Mouse (Mus musculus): ENCODE data around the gene Dennd5b. TPM values are rescaled to one million over a fixed set of nuclear protein-coding genes. Genes with fewer than 3 reads are reported as not detected.

Dennd5b gene
- total and polyA plus RNA-seq, 2 experiments from 2014 or later = 11.9 to 42.4 TPM

DNA sequence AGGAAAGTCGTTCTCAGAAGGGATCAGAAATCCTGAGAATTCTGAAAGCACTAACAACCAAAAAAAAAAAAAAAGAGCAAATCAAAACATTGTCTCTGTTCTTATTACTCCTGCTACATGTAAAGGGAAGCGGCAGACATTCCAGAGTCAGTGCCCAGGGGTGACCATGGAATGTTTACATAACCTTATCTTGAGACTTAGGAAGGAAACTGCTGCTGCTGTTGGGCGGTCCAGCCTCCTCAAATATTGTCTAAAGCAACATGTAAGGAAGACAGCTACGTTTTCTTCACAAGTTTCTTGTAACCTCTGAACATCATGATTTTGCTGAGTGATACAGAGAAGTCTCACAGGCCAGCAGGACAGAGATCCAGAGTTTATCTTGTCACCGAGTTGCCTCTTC lies 8.0 kb downstream of the Dennd5b start:
- no peak overlapping the region for H3K27ac ChIP-seq
- DNase-seq (ENCODE audit: low spot score) (no peak), ATAC-seq (no peak)
- H3K4me2 ChIP-seq (ENCODE audit: low read depth, low read length) = no peak overlapping the region
- H3K4me3 ChIP-seq (ENCODE audit: low read length) = no peak overlapping the region
- no peaks in the 10 kb centered on the region for H3K9me3 ChIP-seq (ENCODE audit: low read length)
- no peaks in the 10 kb centered on the region for H3K4me1 ChIP-seq (ENCODE audit: insufficient read depth, low read length)
- no peak overlapping the region for H3K9ac ChIP-seq (replicated peaks; ENCODE audit: low read length)
- H3K27me3 ChIP-seq (ENCODE audit: insufficient read depth, low read length) = no peaks in the 10 kb centered on the region
- WGBS = 73% methylated on average over 5 of the region's 5 CpGs
- TF ChIP-seq CTCF (IDR thresholded peaks at IDR 0.05; ENCODE audit: low read depth) = no peak
- no peaks in the 10 kb centered on the region for H3K36me3 ChIP-seq (ENCODE audit: insufficient read depth, low read length)

GRCm38 (mm10) chr6:149092406-149092805 lies 9.1 kb downstream of the Dennd5b start:
- H3K27me3 ChIP-seq (ENCODE audit: insufficient read depth, low read length) = no peaks in the 10 kb centered on the region
- no peak for TF ChIP-seq CTCF (IDR thresholded peaks at IDR 0.05; ENCODE audit: low read depth)
- no peaks in the 10 kb centered on the region for H3K36me3 ChIP-seq (ENCODE audit: insufficient read depth, low read length)
- H3K27ac ChIP-seq = no peak overlapping the region
- H3K4me3 ChIP-seq (ENCODE audit: low read length) = no peak overlapping the region
- H3K9me3 ChIP-seq (ENCODE audit: low read length) = no peaks in the 10 kb centered on the region
- DNase-seq (ENCODE audit: low spot score) (no peak), ATAC-seq (no peak)
- H3K9ac ChIP-seq (replicated peaks; ENCODE audit: low read length) = no peak overlapping the region
- WGBS = 97% methylated on average over 6 of the region's 6 CpGs
- no peaks in the 10 kb centered on the region for H3K4me1 ChIP-seq (ENCODE audit: insufficient read depth, low read length)
- H3K4me2 ChIP-seq (ENCODE audit: low read depth, low read length) = no peak overlapping the region

- 93% methylated on average over 1 of the region's 1 CpGs for WGBS
- H3K9ac ChIP-seq (replicated peaks; ENCODE audit: low read length) = no peak overlapping the region
- ATAC-seq = peak; percentile 24; the same call in 1 of the 2 replicates
- no peaks in the 10 kb centered on the region for H3K27me3 ChIP-seq (ENCODE audit: insufficient read depth, low read length)
- H3K27ac ChIP-seq = no peak overlapping the region
- H3K9me3 ChIP-seq (ENCODE audit: low read length) = no peaks in the 10 kb centered on the region
- DNase-seq (ENCODE audit: low spot score) = no peak
- H3K4me2 ChIP-seq (ENCODE audit: low read depth, low read length) = no peak overlapping the region
- H3K4me3 ChIP-seq (ENCODE audit: low read length) = no peak overlapping the region
- H3K4me1 ChIP-seq (ENCODE audit: insufficient read depth, low read length) = no peaks in the 10 kb centered on the region
- H3K36me3 ChIP-seq (ENCODE audit: insufficient read depth, low read length) = no peaks in the 10 kb centered on the region
- no peak for TF ChIP-seq CTCF (IDR thresholded peaks at IDR 0.05; ENCODE audit: low read depth)
Observed at GRCm38 (mm10) chr6:149077136-149077808, 24.2 kb downstream of the Dennd5b start.

DNA sequence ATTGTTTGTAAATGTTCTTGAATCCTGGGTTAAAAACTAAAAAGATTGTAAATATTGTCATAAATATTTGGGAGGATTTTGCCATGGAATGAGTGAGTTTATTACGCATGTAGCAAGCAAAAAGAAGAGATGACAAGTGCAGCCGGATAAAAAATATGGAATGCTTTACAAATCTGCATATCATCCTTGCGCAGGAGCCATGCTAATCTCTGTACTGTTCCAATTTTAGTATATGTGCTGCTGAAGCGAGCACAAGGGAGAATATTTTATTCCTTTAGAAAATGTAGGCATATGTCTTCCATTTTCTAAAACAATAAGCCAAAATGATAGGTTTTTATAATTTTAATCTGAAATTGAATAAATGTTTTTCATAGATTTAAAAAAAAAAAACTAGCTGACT lies 27.6 kb downstream of the Dennd5b start:
- TF ChIP-seq CTCF (IDR thresholded peaks at IDR 0.05; ENCODE audit: low read depth) = no peak
- Histone ChIP-seq H3K9ac (replicated peaks; ENCODE audit: low read length) (no peak overlapping the region), H3K36me3 (ENCODE audit: insufficient read depth, low read length) (no peaks in the 10 kb centered on the region), H3K4me2 (ENCODE audit: low read depth, low read length) (no peak overlapping the region), H3K27ac (no peak overlapping the region), H3K4me3 (ENCODE audit: low read length) (no peak overlapping the region), H3K9me3 (ENCODE audit: low read length) (no peaks in the 10 kb centered on the region), H3K4me1 (ENCODE audit: insufficient read depth, low read length) (no peaks in the 10 kb centered on the region), H3K27me3 (ENCODE audit: insufficient read depth, low read length) (no peaks in the 10 kb centered on the region)
- ATAC-seq (no peak), DNase-seq (ENCODE audit: low spot score) (no peak)
- 94% methylated on average over 4 of the region's 4 CpGs for WGBS

DNA sequence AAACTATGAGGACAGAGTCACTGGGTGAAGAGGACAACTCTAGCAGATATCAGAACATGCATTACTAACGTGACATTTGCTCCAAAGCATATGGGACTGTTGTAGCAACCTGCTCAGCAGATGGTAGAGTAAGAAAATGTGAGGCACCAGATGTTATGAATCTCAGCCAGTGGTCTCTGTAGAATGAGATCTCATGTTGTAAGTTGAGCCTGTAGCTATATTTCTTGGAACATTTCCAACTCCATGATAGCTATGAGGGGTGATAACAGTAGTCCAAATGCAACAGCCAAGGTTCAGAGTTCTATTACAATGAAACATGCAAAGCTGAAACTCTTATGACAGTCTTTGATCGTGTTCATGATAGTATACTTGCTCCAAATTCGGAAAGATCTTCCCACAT lies 28.6 kb downstream of the Dennd5b start:
- no peak overlapping the region for H3K4me3 ChIP-seq (ENCODE audit: low read length)
- WGBS = 74% methylated on average over 3 of the region's 3 CpGs
- ATAC-seq (no peak), DNase-seq (ENCODE audit: low spot score) (peak; percentile 8)
- H3K27me3 ChIP-seq (ENCODE audit: insufficient read depth, low read length) = no peaks in the 10 kb centered on the region
- no peak overlapping the region for H3K9ac ChIP-seq (replicated peaks; ENCODE audit: low read length)
- H3K9me3 ChIP-seq (ENCODE audit: low read length) = no peaks in the 10 kb centered on the region
- H3K4me2 ChIP-seq (ENCODE audit: low read depth, low read length) = no peak overlapping the region
- no peak overlapping the region for H3K27ac ChIP-seq
- H3K36me3 ChIP-seq (ENCODE audit: insufficient read depth, low read length) = peaks cover 5% of the 10 kb centered on the region; the same call in 1 of the 2 replicates
- TF ChIP-seq CTCF (IDR thresholded peaks at IDR 0.05; ENCODE audit: low read depth) = no peak
- H3K4me1 ChIP-seq (ENCODE audit: insufficient read depth, low read length) = no peaks in the 10 kb centered on the region

DNA sequence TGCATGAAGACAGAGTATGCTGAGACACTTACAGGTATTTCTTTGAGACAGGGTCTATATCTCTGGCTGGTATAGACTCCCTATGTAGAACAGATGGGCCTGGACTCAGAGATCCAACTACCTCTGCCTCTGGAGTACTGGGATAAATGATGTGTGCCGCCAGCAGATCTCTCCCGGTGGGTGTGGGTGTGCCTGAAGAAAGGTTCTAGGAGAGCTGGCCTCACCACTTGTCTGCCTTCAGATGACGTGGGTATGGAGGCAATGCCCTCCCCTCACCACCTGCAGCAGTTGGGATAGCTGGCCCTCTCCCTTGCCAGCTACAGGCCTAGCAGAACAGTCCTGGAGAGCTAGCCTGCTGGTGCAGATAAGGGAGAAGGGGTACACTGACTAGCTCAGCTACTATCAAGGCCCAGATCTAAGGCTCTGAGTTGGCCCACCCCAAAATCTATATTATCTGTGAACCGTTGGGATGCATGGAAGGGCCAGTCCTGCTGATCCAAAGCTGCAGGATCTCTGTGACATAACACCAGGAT lies 30.8 kb downstream of the Dennd5b start:
- ATAC-seq (no peak), DNase-seq (ENCODE audit: low spot score) (no peak)
- H3K4me3 ChIP-seq (ENCODE audit: low read length) = no peak overlapping the region
- no peaks in the 10 kb centered on the region for H3K9me3 ChIP-seq (ENCODE audit: low read length)
- no peak overlapping the region for H3K4me2 ChIP-seq (ENCODE audit: low read depth, low read length)
- H3K9ac ChIP-seq (replicated peaks; ENCODE audit: low read length) = no peak overlapping the region
- peaks cover 5% of the 10 kb centered on the region; the same call in 1 of the 2 replicates for H3K36me3 ChIP-seq (ENCODE audit: insufficient read depth, low read length)
- no peaks in the 10 kb centered on the region for H3K4me1 ChIP-seq (ENCODE audit: insufficient read depth, low read length)
- TF ChIP-seq CTCF (IDR thresholded peaks at IDR 0.05; ENCODE audit: low read depth) = no peak
- WGBS = 77% methylated on average over 4 of the region's 4 CpGs
- no peak overlapping the region for H3K27ac ChIP-seq
- H3K27me3 ChIP-seq (ENCODE audit: insufficient read depth, low read length) = no peaks in the 10 kb centered on the region

- Histone ChIP-seq H3K27ac (no peak overlapping the region), H3K4me1 (ENCODE audit: insufficient read depth, low read length) (no peaks in the 10 kb centered on the region), H3K36me3 (ENCODE audit: insufficient read depth, low read length) (peaks cover 4% of the 10 kb centered on the region; the same call in 1 of the 2 replicates), H3K4me2 (ENCODE audit: low read depth, low read length) (no peak overlapping the region), H3K27me3 (ENCODE audit: insufficient read depth, low read length) (no peaks in the 10 kb centered on the region), H3K4me3 (ENCODE audit: low read length) (no peak overlapping the region), H3K9ac (replicated peaks; ENCODE audit: low read length) (no peak overlapping the region), H3K9me3 (ENCODE audit: low read length) (no peaks in the 10 kb centered on the region)
- TF ChIP-seq CTCF (IDR thresholded peaks at IDR 0.05; ENCODE audit: low read depth) = no peak
- ATAC-seq (no peak), DNase-seq (ENCODE audit: low spot score) (no peak)
Observed at GRCm38 (mm10) chr6:149063382-149063781, 38.1 kb downstream of the Dennd5b start.

Measured in hindbrain, postnatal 0 days (tissue).